Mouse (Mus musculus) megakaryocyte, adult 5-6 weeks (primary cell): ENCODE results near the gene Rab4b. TPM values are rescaled to one million over a fixed set of nuclear protein-coding genes. Genes with fewer than 3 reads are reported as not detected.

ENCODE experiments used
- ATAC-seq: 2 replicates; pipeline ENCODE4 v1.8.0; 2016; ENCODE audit warnings: mild to moderate bottlenecking, inconsistent platforms; ENCODE audit not compliant: poor library complexity, severe bottlenecking
- total RNA-seq, 2 experiments: library from RNA; stranded (forward) in 1 of 2; stranded (reverse) in 1 of 2; fragments of 153-499, 151-499 nt in 1 of 2; fragments of 221-1000, 200-1000 nt in 1 of 2; gene quantifications; 2 replicates each; pipeline versions ENCODE4 v1.2.3 to v1.2.4; 2015 to 2017

Gene Rab4b
- total RNA-seq, 2 experiments from 2014 or later, result 30.4 to 73.7 TPM

DNA sequence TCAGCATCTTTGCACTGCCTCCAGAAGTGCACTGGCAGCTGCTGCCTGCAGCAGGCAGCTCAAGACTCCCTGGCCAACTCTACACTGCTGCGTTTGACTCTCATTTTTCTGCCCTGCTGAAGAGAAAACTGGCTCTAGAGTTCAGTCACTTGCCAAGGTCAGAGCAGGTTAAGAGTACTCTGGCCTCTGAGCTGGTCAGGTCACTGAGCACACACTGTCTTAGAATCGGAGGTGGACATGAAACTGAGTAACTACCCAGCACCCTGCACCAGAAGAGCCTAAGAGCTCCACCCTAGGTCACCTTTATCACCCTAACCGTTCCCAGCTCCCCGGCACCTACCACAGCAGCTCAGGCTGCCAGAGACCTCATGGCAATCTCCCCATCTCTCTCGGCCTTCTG lies 7.3 kb upstream of the Rab4b start:
- no peak for ATAC-seq

DNA sequence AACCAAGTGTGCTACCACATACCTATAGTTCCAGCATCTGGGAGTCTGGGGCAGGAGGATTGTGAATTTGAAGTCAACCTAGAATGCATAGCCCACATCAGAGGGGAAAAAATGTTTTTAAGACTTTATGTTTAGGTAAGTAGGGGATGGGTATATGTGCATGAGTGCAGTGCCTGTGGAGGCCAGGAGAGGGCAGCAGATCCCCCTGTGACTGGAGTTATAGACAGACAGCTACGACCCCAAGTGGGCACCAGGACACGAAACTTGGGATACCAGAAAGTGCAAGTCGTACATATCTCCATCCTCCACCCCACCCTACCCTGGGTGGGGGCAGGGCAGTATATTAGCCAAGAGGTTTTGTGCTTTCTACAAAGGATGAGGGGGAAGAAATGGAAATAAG lies 6.3 kb upstream of the Rab4b start:
- peak; percentile 84 for ATAC-seq

DNA sequence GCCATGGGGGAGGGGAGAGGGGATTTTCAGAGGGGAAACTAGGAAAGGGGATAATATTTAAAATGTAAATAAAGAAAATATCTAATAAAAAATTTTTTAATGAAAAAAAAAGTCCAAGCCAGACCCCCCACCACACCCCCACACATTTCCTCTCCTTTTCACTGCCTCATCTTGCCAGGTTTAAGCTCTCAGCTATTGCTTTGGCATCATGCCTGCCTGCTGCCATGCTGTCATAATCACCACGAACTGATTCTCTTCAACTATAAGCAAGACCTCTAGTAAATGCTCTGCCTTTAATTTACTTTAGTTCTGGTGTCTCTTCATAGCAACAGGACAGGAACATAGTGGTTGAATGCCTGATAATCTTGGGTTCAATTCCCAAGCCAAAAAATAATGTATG lies 3.8 kb upstream of the Rab4b start:
- ATAC-seq, result no peak

DNA sequence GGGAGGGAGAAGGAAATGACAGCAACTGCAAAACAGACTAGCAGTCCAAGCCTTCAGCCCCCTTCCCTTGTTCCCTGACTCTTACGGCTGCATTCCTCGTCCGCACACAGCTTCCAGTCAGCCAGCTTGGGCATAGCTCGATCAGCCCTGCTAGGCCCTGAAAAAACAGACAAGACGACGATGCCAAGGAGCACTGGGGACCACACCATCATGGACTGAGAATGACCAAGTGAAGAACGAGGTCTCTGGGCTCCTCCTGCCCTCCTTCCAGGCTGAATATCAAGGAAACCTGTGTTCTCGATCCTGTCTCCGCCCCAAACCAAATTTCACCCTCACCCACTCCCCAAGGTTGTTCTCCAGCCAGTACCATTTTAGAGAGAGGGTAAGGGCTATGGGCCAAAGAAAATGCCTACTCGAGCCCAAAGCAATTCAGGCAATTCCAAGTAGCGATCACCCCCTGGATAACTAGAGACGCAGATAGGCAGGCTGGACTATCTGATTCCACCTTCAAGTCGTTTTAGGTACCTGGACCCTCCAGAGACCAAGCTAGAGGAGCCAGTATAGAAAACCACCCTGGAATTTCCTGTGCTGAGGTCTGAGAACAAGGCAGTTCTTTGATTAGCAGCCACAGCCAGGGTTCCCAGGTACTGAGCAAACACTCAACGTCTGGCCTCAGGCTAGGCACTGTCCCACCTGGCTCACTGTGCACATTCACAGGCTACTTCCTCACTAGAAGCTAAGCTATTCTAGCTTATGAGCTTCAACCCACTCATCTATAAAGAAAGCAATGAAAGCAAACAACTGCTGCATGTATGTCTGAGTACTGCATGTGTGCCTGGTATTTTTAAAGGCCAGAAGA lies 2.4 kb upstream of the Rab4b start, which contains the start of the genes Gm21983 and Mia:
TSS of gene Gm21983 (minus strand) at position 250 of the 859 bp plus-strand sequence.
TSS of gene Mia (minus strand) at position 321 of the 859 bp plus-strand sequence.
- no peak for ATAC-seq

DNA sequence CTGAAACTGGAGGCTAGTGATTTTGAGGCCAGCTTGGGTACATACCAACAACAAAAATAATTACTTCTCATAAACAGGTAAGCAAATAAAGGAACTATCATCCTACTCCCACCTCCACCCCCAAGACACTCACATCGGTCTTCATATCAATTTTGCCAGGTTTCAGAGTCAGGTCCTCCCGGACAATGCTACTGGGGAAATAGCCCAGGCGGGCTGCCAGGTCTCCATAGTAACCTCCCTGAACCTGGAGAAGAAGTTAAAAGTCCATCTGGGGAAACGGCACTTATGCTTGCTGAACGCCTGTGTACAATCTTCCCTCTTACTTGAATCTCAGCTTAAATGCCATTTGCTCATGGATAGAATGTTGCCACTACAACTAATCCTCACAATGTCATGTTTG lies 1.3 kb upstream of the Rab4b start:
- ATAC-seq, result no peak

DNA sequence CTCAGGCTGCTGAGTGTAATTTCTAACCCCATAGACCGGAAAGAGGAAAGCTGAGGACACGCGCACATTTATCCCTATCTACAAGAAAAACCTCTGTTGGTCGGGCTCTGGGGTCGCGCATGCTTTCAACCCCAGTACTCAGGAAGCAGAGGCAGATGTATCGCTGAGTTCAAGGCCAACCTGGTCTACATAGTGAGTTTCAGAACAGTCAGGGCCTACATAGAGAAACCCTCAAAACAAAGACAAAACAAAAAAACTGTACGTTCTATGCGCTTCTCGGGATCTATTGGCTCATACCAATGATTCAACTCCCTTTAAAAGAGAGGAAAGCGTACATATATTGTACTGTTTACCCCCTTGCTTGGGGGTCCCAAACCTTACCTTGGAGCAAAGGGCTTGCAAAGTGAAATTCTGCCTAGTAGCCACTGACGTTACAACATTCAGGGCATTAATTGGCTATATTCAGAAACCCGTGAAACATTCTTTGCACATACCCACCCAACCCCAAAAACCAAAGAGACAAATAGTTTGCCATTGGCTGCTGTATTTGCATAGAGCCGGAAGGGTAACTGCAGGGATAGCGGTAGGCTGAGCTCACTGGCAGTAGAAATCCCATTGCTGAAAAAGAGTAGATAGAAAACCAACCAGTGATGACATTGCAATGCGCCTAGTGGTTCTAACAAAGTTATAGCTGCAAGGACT lies 672 bp upstream of the Rab4b start:
- ATAC-seq, result no peak

DNA sequence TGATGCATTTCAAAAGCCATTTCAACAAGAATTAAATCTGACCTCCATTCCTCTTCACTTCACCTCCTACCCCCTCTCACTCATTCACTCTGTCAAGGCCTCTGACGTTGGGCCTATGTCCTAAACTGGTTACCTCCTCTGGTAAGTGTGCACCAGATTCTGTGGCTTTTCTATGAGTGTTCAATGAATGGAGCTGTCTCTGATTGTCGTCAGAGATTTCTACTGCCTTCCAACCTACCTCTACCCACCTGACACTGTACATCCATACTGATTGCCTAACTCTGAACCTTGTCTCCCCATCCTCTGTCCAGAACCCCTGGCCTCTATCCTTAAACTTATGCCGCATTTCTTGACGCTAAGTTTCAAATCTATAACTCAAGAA lies 763 bp downstream of the Rab4b start:
- 0 out of 2 replicates have a peak, but pooled peaks have one; percentile 1 for ATAC-seq

DNA sequence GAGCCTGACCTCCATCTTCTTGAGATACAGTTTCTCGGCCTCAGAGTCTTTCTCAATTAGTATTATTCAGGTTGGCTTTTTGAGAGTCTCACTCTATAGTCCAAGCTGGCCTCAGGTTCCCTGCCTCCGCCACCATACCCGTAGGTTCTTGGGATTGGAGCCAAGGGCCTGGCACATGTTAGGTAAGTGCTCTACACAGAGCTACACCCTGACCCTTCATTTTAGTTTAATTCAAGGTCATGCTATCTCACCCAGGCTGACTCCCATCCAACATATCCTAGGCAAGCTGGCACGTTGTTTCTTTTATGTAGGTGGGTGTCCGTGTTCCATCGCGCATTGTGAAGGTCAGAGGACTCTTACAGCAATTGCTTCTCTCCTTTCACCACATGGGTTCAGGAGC lies 3.8 kb downstream of the Rab4b start:
- ATAC-seq, result no peak

DNA sequence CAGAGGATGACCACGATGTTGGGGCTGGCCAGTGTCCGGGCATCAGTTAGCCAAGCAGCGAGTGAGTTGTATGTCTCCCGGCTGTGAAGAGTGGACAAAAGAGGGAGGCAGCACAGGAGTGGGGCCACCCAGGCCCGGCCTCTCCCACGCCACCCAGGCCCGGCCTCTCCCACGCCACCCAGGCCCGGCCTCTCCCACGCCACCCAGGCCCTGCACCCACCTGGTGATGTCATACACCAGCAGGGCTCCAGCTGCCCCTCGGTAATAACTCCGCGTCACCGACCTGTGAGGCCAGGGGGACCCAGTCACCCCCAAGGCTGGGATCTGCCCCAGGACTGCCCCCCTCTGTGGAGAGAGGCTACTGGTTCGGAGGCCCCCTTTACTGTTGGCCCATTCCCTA lies 4.2 kb downstream of the Rab4b start:
- ATAC-seq, result no peak

DNA sequence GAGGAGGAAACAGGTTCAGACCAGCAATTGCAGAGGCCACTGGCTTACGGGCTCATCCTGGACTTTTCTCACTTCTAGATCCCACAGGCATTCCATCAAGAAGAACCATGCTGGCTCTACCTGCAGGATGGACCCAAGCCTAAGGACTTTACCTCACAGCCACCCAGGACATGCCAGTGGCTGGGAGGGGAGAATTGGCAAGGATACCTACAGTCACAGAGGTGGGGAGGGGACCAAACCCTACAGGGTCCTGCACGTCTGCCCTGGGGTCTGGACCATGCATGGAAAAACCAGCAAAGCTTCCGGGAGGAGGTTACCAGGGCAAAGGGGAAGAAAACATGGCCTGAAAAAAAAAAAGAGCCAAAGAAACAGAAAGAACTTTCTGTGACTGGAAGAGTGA lies 7.7 kb downstream of the Rab4b start:
- ATAC-seq, result no peak

DNA sequence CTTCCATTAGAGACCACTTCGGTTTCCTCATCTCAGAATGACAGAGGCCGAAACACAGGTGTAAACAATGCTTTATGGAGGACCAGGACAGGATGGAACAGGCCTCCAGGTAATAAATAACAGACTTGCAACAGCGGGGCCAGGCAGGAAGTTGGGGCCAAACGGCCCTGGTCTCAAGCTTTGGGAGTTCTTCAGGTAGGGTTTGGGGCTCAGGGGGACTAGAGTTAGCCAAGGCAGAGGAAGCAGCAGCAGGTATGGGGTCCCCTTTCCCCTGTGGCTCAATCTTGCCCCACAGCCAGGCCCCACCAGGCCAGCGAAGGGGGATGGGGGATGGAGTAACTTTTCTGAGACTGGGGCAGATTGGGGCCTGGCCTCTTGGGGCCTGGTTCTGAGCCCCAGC lies 10.3 kb downstream of the Rab4b start:
- ATAC-seq, result no peak

DNA sequence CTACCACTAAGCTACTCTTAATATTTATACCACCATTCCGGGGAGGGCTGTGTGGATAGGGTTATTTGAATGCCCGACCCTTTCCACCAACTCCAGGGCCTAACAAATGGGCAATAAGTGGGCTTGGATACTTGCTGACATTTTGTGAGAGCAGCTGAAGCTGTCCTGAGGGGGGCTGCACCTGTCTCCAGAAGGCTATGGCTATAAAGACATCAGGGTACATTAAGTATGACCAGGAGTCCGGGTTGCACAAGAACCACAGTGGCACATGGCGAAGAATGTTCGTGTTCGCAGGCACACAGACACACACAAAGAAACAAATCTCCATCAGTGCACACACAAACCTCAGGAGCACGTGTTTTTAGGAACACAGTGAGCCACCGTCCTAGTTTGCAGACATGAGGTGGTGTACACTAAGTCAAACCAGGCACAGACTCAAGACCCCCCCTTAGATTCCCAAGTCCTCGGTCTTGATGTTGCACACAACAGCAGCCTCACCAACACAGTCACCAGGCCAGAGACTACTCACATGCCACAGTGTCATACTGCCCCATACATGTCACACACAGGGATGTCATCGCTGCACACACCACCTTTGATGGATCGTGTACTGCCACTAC lies 11.1 kb downstream of the Rab4b start:
- ATAC-seq, result peak; percentile 4; the same call in 1 of the 2 replicates

DNA sequence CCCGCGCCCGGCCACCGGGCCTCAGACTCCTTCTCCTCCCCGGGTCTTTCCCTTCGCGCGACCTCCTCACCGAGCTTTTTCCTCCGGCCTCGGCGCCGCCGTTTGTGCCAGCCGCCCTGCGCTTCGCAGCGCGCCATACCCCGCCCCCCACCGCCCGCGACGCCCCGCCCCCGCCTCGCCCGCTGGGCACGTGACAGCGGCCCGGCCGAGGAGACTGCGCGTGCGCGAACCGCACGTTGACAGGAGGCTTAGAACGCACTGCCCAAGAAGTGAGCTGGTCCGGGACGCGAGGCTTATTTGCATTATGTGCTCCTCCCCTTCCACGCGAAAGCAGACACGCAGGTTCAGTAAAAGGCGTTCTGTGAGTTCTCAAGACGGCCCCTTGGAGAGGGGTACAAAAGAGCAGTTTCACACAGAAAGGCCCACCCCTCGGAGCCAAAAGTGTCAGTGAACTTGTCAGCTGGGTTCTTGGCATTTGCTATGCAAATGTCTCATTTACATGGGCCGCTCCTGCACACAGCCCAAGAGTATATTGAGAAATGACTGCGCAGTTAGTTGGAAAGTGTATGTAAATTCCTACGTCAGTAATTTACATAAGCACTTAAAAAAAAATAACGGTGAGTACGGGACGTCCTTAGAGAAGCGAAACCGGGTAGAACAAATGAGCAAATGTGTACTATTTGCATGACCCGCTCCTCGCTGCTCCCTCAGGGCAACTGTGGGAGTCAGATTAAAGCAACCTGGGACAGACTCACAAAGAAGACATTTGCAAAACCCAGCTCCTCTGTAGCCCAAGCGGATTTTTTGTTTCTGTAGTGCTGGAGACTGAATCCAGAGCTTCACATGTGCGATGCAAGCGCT lies 11.9 kb downstream of the Rab4b start, which contains the start of gene Egln2:
TSS of gene Egln2 (minus strand) at position 189 of the 861 bp plus-strand sequence.
- ATAC-seq, result peak; percentile 69

DNA sequence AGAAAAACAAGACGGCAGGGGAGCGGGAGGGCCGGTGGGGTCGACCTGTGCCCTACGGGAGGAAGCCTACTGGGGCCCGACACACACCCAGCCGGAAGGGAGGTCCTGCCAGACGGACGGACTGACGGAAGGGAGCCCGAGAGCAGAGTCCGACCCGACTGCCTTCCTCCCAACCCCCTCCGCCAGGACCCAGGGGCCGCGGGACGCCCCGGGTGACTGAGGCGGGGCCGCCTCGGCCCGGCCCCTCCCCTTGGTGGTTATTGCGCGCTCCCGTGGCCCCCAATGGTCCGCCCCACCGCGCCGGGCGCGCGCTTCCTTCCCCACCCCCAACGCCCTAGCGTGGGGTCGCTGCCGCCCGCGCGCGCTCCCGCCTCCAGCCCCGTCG lies 12.5 kb downstream of the Rab4b start:
- peak; percentile 77 for ATAC-seq

DNA sequence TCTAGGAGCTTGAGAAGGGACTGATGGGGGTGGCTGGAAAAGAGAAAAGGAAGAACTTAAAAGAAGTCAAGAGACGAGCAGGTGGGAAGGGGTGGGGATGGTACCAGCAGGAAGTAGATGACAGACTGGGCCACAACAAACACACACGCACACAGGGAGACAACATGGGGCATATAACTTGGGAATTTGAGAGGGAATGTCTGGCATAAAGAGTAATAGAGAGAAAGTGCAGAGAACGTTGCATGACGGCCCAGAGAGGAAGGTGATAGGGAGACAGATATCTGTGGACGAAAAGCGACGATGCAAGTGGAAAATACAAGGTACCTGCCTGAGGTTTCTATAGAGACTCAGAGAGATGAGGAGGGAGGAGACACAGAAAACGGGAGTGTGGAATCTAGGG lies 13.0 kb downstream of the Rab4b start:
- ATAC-seq, result no peak

DNA sequence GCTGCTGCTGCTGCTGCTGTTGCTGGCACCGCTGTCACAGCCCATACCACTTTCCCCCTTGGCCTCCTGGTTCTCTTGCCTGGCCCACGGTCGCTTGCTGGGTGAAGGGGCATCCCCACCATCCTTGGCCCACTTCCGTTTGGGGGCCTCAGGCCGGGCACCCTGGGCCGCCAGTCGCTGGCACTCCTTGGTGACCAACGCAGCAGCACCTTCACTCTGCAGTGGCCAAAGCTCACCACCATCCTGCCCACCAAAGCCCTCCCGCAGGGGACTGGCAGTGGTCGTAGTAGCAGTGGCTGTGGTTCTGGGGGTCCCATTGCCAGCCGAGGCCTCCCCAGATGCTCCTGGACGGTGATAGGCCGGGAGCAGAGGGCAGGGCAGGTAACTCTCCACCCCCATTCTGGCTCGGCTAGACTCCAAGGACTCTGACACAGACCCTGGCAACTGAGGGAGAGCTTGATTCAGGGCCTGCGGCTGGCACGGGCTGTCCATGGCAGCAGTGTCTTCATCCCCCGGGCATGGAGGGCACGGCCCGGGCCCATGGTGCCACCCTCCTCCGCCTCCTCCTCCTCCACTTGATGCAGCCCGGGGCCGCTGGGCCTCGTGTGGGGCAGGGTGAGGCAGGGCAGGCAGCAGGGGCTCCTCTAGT lies 13.6 kb downstream of the Rab4b start:
- no peak for ATAC-seq

DNA sequence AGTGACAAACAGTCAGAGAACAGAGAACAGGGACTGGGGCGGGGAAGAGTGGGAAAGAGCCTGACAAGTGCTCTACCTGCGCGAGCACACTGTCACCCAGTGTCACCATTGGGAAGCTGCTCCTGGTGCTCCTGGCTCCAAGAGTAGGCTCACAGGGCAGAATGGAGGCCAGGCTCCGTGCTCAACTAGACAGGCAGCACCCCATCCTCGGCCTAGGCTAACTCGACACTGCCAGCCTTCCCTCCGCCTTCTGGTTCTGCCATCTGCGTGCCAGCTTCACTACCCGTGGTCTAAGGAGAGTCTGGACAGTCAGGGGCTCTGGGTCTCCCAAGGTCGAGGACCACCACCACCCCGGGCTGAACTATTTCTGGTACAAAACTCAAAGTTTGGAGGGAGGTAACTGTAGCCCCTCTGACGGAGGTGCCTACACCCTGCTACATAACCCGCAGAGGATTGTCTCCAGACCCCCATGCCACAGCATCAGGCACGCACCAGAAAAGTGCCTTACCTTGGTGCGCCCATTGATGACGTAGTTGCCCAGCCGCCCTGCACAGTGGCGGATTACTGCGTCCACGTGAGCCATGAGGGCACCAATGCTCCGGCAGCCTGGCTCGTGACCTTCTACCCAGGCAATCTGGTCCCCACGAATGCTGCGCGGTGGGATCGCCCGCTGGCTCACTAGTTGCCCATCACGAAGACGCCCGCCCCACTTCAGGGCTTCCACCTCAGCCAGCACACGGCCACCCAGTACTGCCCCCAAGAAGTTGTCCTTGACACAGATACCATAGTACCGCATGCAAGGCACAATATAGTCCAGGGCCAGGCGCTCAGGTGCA lies 14.4 kb downstream of the Rab4b start:
- ATAC-seq, result no peak

DNA sequence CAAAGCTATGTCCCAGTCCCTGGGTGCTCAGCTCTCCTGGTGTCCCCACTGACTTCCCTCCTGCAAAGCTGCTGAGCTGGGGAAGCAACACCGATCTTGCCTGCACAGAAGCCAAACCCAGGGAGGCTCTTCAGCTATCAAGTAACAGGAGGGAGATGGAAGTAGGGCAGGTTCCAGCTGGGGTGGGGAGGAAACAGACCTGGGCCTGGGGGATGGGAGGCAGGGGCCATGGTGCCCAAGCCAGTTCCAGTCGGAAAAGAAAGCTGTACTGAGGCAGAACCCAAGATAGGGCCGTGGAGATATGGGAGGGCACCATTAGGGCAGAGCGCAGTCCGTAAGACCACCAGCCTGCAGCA lies 15.3 kb downstream of the Rab4b start:
- ATAC-seq, result no peak

DNA sequence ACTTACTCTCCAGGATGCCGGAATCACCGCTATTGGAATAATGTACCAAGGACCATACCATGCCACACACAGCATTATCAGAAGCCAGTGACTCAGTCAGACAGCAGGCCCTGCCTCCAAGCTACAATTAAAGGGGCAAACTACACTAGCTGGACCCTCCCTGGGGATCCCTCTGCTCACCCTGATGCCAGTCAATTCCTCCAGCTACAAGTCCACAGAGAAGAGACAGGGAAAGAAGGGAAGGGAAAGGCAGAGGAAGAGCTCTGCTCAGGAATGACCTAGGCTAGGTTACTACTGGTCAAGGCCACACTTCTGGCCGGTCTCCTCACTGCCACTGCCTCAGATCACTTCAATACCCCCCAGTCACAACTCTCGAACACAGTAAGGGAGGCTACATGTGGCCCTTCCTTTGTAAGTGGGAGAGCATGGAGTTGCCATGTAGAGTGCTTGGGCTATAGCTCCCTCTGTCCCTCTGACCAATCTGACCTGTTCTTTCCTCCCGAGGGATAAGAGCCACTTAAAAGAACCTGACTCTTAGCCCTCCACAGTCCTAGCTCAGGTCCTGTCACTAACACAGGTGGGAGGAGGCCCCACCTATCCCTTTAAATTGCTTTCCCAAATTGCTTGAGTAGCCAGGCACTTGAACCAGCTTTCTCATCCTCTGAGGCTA lies 15.8 kb downstream of the Rab4b start:
- no peak for ATAC-seq
